Mouse (Mus musculus) midbrain, embryonic 11.5 days (tissue): ENCODE results near the gene Tead2. TPM values are rescaled to one million over a fixed set of nuclear protein-coding genes. Genes with fewer than 3 reads are reported as not detected.

ENCODE experiments used
- microRNA-seq: library from miRNA; unstranded; fragments of <30 nt; microRNA quantifications from one replicate; pipeline ENCODE4, GENCODE M21; 2017
- polyA plus RNA-seq: library from polyadenylated mRNA; unstranded; fragments of >200 nt; fragmentation: Nextera tagmentation; extraction: Ambion mirVana; gene quantifications from 2 replicates; pipeline ENCODE4 v1.2.1, GENCODE M21; 2014

Tead2 gene
- polyA plus RNA-seq, 1 experiment from 2014 or later = 253 TPM

Small RNAs within 50 kb of the gene (microRNA-seq; reads per million reads assigned to microRNA genes)
- not detected for gene Mir7055

Other genes with a start within 250 kb of the Tead2 start
- 20.8 and 21.8 TPM in 2 replicates for gene Cpt1c, start 240.9 kb upstream of the Tead2 start, polyA plus RNA-seq
- 276 and 281 TPM in 2 replicates for gene Prmt1, start 229.2 kb upstream of the Tead2 start, polyA plus RNA-seq
- gene Irf3, start 218.1 kb upstream of the Tead2 start, polyA plus RNA-seq = 55.6 and 65.9 TPM in 2 replicates
- gene Bcl2l12, start 217.0 kb upstream of the Tead2 start, polyA plus RNA-seq = 56.0 and 62.2 TPM in 2 replicates
- 43.6 and 44.4 TPM in 2 replicates for gene Scaf1, start 199.4 kb upstream of the Tead2 start, polyA plus RNA-seq
- gene Rras, start 197.8 kb upstream of the Tead2 start, polyA plus RNA-seq = 18.6 and 22.2 TPM in 2 replicates
- 9.6 and 12.2 TPM in 2 replicates for gene Prr12, start 162.9 kb upstream of the Tead2 start, polyA plus RNA-seq
- 53.2 and 56.7 TPM in 2 replicates for gene Nosip, start 153.3 kb upstream of the Tead2 start, polyA plus RNA-seq
- 12.7 and 13.5 TPM in 2 replicates for gene Prrg2, start 153.1 kb upstream of the Tead2 start, polyA plus RNA-seq
- gene Rcn3, start 123.5 kb upstream of the Tead2 start, polyA plus RNA-seq = 121 and 123 TPM in 2 replicates
- 16.1 and 18.3 TPM in 2 replicates for gene Fcgrt, start 111.9 kb upstream of the Tead2 start, polyA plus RNA-seq
- gene Rps11, start 91.3 kb upstream of the Tead2 start, polyA plus RNA-seq = 1,376 and 1,392 TPM in 2 replicates
- gene Rpl13a, start 87.0 kb upstream of the Tead2 start, polyA plus RNA-seq = 1,212 and 1,290 TPM in 2 replicates
- gene Gm45713, start 79.5 kb upstream of the Tead2 start, polyA plus RNA-seq = 0.17 and 0.60 TPM in 2 replicates
- gene Flt3l, start 79.3 kb upstream of the Tead2 start, polyA plus RNA-seq = 0.40 and 0.97 TPM in 2 replicates
- 104 and 105 TPM in 2 replicates for gene Pih1d1, start 61.5 kb upstream of the Tead2 start, polyA plus RNA-seq
- 22.0 and 25.7 TPM in 2 replicates for gene Aldh16a1, start 61.2 kb upstream of the Tead2 start, polyA plus RNA-seq
- gene Slc17a7, start 51.8 kb upstream of the Tead2 start, polyA plus RNA-seq = 0.40 and 0.51 TPM in 2 replicates
- gene Gfy, start 36.2 kb upstream of the Tead2 start, polyA plus RNA-seq = not detected in 2 replicates
- 0.53 and 0.63 TPM in 2 replicates for gene Pth2, start 34.8 kb upstream of the Tead2 start, polyA plus RNA-seq
- gene Ccdc155, start 10.9 kb upstream of the Tead2 start, polyA plus RNA-seq = 0.52 and 0.86 TPM in 2 replicates
- gene Dkkl1, start 3.6 kb upstream of the Tead2 start, polyA plus RNA-seq = 0.81 and 1.2 TPM in 2 replicates
- 0.81 and 0.97 TPM in 2 replicates for gene Cd37, start 23.4 kb downstream of the Tead2 start, polyA plus RNA-seq
- gene Slc6a16, start 25.3 kb downstream of the Tead2 start, polyA plus RNA-seq = not detected in 2 replicates
- gene Slc6a21, start 61.8 kb downstream of the Tead2 start, polyA plus RNA-seq = not detected in 2 replicates
- gene Trpm4, start 118.0 kb downstream of the Tead2 start, polyA plus RNA-seq = 4.4 and 6.1 TPM in 2 replicates
- 0.11 and 0.19 TPM in 2 replicates for gene Hrc, start 119.5 kb downstream of the Tead2 start, polyA plus RNA-seq
- 7.7 and 8.1 TPM in 2 replicates for gene Ppfia3, start 151.3 kb downstream of the Tead2 start, polyA plus RNA-seq
- gene Lin7b, start 154.8 kb downstream of the Tead2 start, polyA plus RNA-seq = 0.75 and 1.2 TPM in 2 replicates
- gene Snrnp70, start 180.0 kb downstream of the Tead2 start, polyA plus RNA-seq = 62.0 and 70.9 TPM in 2 replicates
- not detected in 2 replicates for gene Kcna7, start 189.9 kb downstream of the Tead2 start, polyA plus RNA-seq
- 0.23 and 0.44 TPM in 2 replicates for gene Ntf5, start 197.9 kb downstream of the Tead2 start, polyA plus RNA-seq
- not detected in 2 replicates for gene Lhb, start 205.1 kb downstream of the Tead2 start, polyA plus RNA-seq
- 26.5 and 26.8 TPM in 2 replicates for gene Gys1, start 219.1 kb downstream of the Tead2 start, polyA plus RNA-seq
- 168 and 171 TPM in 2 replicates for gene Ruvbl2, start 222.3 kb downstream of the Tead2 start, polyA plus RNA-seq
- gene Ftl1, start 244.1 kb downstream of the Tead2 start, polyA plus RNA-seq = 5,242 and 5,528 TPM in 2 replicates